Mouse (Mus musculus): ENCODE data around the gene Tm2d1. TPM values are rescaled to one million over a fixed set of nuclear protein-coding genes. Genes with fewer than 3 reads are reported as not detected.
A peak's percentile ranks its signal among the peaks of the same experiment; 100 is the strongest.

Gene Tm2d1
- total RNA-seq, 2 experiments from 2014 or later = 28.6 to 30.6 TPM

DNA sequence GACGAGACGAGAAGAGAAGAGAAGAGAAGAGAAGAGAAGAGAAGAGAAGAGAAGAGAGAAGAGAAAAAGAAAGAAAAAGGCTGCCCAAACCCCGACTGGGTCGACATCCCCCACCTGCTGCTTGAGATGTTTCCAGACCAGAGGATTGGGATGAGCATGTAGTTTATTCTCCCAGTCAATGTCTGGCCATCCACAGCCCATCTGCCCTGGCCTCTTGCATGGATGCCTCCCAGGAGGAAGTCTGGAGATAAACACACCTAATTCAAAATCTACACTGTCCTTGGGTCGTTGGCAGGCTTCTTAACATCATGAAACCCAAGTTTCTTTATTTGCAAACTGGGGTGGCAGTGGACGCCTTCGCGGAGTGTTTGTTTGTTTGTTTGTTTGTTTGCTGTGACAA lies 47.4 kb downstream of the Tm2d1 start:
- no peak for DNase-seq (ENCODE audit: low spot score in 2 of 2)

DNA sequence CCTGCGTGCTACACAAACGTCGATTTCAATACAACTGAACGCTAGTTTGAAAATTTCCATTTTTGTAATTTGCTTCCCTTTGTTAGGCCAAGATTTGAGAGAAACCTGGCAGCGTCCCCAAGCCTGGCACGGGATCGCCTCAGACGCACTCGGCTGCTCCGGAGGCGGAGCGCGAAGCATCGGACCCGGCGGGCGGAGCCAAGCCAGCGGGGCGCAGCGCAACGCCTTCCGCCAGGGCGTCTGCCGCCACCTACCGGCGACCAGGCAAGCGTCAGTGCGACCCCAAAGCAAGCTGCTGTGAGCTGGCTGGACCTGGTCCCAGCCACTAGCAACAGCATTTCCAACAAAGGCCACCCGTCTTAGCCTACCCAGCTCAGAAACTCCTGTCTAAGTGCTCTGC lies 60.9 kb downstream of the Tm2d1 start:
- DNase-seq (ENCODE audit: low spot score in 2 of 2) = peak; percentile 97

DNA sequence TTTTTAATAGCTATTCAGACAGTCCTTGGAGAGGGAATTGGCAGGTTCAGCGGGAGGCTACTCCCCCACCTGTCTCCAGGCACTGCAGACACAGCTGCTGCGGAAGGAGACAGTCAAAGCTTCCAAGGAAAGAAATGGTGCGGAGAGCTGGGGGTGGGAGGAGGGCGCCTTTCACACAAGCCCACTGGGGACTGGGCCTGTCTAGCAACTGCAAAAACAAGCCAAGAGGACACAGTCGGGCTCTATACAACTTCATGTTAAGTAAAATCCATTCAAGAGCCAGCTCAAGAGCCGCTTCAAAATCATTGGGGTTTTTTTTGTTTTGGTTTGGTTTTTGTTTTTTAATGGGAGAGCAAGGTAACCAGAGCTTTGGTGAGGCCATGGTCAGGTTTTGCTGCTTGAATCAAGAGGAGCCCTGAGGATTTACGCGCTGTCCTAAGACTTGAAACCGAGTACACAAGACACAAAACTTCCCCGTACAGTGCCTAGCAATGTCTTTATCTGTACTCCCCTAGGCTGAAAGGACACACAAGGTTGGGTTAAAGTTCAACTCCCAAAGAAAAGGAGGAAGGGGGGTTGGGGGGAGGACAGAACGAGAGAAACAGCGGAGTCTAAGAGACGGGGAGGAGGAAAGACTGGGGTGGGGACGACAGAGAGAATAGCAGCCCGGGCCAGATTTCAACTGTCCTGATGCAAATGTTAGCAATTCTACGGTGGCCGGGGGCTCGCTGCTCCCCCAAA lies 61.6 kb downstream of the Tm2d1 start:
- DNase-seq (ENCODE audit: low spot score in 2 of 2) = peak; percentile 33 to 70

DNA sequence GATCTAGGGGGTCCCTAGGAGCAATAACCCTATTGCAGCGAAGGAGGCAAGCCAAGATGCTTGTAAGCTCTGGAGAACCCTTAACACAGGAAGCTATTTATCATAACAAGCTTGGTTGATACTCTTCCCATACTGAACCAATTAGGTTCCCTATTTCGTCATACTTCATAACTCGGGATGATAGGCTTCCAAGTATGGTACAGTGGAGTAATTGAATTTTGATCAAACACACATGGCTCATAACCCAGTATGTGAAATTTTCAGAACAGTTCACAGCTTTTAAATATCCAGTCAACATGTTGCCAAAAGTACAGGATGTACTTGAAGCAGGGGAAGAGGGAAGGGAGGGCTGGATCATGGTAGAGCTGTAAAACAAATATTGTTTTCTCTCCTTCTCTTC lies 64.3 kb downstream of the Tm2d1 start:
- no peak for DNase-seq (ENCODE audit: low spot score in 2 of 2)

DNA sequence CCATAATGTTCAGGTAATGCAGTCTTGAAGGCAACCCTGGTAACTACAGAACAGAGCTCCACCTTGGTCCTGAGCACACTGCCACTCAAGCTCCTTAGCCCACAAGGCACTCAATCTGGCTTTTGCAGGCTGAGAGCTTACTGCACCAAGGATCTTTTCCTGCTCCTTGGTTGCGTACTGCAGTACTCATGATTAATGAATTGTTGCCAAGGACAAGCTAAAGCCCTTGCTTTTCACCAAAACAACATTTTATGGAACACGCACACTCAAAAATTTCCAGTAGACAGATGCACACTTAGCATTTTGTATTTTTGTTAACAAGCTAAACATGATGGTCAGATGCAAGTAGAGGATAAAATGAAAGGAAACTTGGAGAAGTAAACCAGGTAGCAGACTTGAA lies 66.0 kb downstream of the Tm2d1 start:
- no peak for DNase-seq (ENCODE audit: low spot score in 2 of 2)

Other genes with a start within 250 kb of the Tm2d1 start
- 10 to 100 TPM in 1 of 2 experiments, 1 to 10 TPM in 1; 8.4 to 10.7 TPM for gene Patj, start 12.5 kb upstream of the Tm2d1 start, total RNA-seq (2021)

Data from gastrocnemius, postnatal 4 days (tissue).